Mouse (Mus musculus) erythroblast, embryonic 14.5 days (primary cell): ENCODE results near the gene Frmd4b.

Experiments
- GATA1 ChIP-seq: IDR thresholded peaks from 2 replicates; pipeline ENCODE4 v1.6.1; 2012; ENCODE audit warnings: low read length, inconsistent platforms, mixed read lengths
- TAL1 ChIP-seq: IDR thresholded peaks from 3 replicates; pipeline ENCODE4 v1.6.1; 2012; ENCODE audit warnings: low read length, inconsistent platforms, mixed read lengths

- TF ChIP-seq GATA1 (no peak), TAL1 (no peak)
These were observed 355.1 kb downstream of the Frmd4b start for GRCm38 (mm10) chr6:97262229-97262628.
